ENCODE assay signal across 19 mouse cellular contexts in genomic region chr5:3491883-3492282, GRCm38 (mm10). TPM values are rescaled to one million over a fixed set of nuclear protein-coding genes. Genes with fewer than 3 reads are reported as not detected.
DNase-seq lines count a peak whose midpoint lies in the region; ATAC-seq and TF ChIP-seq lines count a peak whose summit lies in the region.
"Had no signal": no experiment of that assay in that cellular context is flagged by ENCODE, and none has a peak within 500 bp of the region (broad histone marks: within the 10 kb centered on the region; RNA-seq: fewer than 3 reads in every experiment).

No protein-coding gene starts in this region.

- H3K79me2 ChIP-seq in CH12.LX (replicated peaks; ENCODE audit: control insufficient read depth, extremely low read depth, insufficient read depth, poor library complexity, severe bottlenecking) = peaks cover 38% of the 10 kb centered on the region

- H3K36me3 ChIP-seq in liver, embryonic 16.5 days (ENCODE audit: control insufficient read depth, insufficient read depth) = no peaks in the 10 kb centered on the region
- peaks cover 16 to 41% of the 10 kb centered on the region in 2 experiments for H3K36me3 ChIP-seq in CH12.LX (replicated peaks in 1 of 2; ENCODE audit: control insufficient read depth in 1 of 2, insufficient read depth in 1 of 2, low read length in 1 of 2)
- H3K36me3 ChIP-seq in liver, postnatal 0 days (replicated peaks; ENCODE audit: insufficient read depth, low read length) = no peaks in the 10 kb centered on the region
- H3K36me3 ChIP-seq: heart, embryonic 15.5 days; limb, embryonic 13.5 days; stomach, embryonic 15.5 days had no signal

- peak; percentile 15 for DNase-seq in adrenal gland, adult 2 months
- DNase-seq in adrenal gland, postnatal 4 days (ENCODE audit: low spot score in 2 of 2) = no peak
- no peak for DNase-seq in liver
- DNase-seq in CH12.LX (ENCODE audit: extremely low read depth) = no peak
- DNase-seq in liver, postnatal 0 days = no peak
- no peak for DNase-seq in cerebellum, adult 8-10 months
- no peak for DNase-seq in embryo, embryonic 9.5 days (ENCODE audit: extremely low spot score)
- DNase-seq: cerebellum, adult 11-12 months; cerebellum, postnatal 36 days; midbrain, embryonic 14.5 days; thymus, adult 18-20 months; thymus, postnatal 4 days had no signal

- H3K4me3 ChIP-seq in liver, embryonic 16.5 days (ENCODE audit: low read depth, low read length) = no peak overlapping the region
- H3K4me3 ChIP-seq in CH12.LX (replicated peaks in 1 of 3; ENCODE audit: low read depth in 2 of 3, low read length in 2 of 3, poor library complexity in 1 of 3) = no peak overlapping the region
- no peak overlapping the region for H3K4me3 ChIP-seq in liver, postnatal 0 days (ENCODE audit: low read depth, low read length)
- H3K4me3 ChIP-seq: embryonic facial prominence, embryonic 10.5 days; heart, embryonic 15.5 days; limb, embryonic 13.5 days; myocyte; stomach, embryonic 15.5 days had no signal

- no peaks in the 10 kb centered on the region for H3K9me3 ChIP-seq in liver, embryonic 16.5 days (replicated peaks; ENCODE audit: control insufficient read depth, low read length)
- H3K9me3 ChIP-seq in CH12.LX (replicated peaks; ENCODE audit: low read length) = peaks cover 3% of the 10 kb centered on the region
- H3K9me3 ChIP-seq in liver, postnatal 0 days (ENCODE audit: low read length) = no peaks in the 10 kb centered on the region
- H3K9me3 ChIP-seq: embryonic facial prominence, embryonic 10.5 days; heart, embryonic 15.5 days; limb, embryonic 13.5 days; stomach, embryonic 15.5 days had no signal

- H3K9ac ChIP-seq in liver, embryonic 16.5 days (ENCODE audit: low read depth, low read length) = no peak overlapping the region
- peak overlapping the region; percentile 37 for H3K9ac ChIP-seq in CH12.LX (ENCODE audit: insufficient read depth, low read depth)
- H3K9ac ChIP-seq in liver, postnatal 0 days (replicated peaks) = peak overlapping the region; percentile 32; the same call in 1 of the 2 replicates
- H3K9ac ChIP-seq: heart, embryonic 15.5 days; limb, embryonic 13.5 days; stomach, embryonic 15.5 days had no signal

- 0 out of 2 replicates have a peak overlapping the region, but pooled peaks have one; percentile 9 for H3K4me2 ChIP-seq in liver, embryonic 16.5 days (ENCODE audit: low read depth, low read length)
- H3K4me2 ChIP-seq in CH12.LX (ENCODE audit: insufficient read depth, low read depth, poor library complexity, severe bottlenecking) = peak overlapping the region; percentile 51; the same call in 1 of the 2 replicates
- H3K4me2 ChIP-seq in liver, postnatal 0 days (ENCODE audit: low read depth, low read length) = peak overlapping the region; percentile 38; the same call in 1 of the 2 replicates
- H3K4me2 ChIP-seq: heart, embryonic 15.5 days; limb, embryonic 13.5 days; stomach, embryonic 15.5 days had no signal

- H3K4me1 ChIP-seq in liver, embryonic 16.5 days (ENCODE audit: control insufficient read depth, low read depth, low read length) = peaks cover 13% of the 10 kb centered on the region
- H3K4me1 ChIP-seq in CH12.LX (ENCODE audit: control insufficient read depth in 1 of 2, insufficient read depth in 2 of 2) = peaks cover 27 to 83% of the 10 kb centered on the region in 2 experiments
- H3K4me1 ChIP-seq in liver, postnatal 0 days (ENCODE audit: insufficient read depth) = peaks cover 31% of the 10 kb centered on the region
- H3K4me1 ChIP-seq: stomach, embryonic 15.5 days had no signal

- no peak for TF ChIP-seq CTCF in CH12.LX (conservative IDR thresholded peaks at IDR 0.05 in 1 of 2, IDR thresholded peaks at IDR 0.05 in 1 of 2; ENCODE audit: low read depth in 2 of 2, low read length in 2 of 2)
- TF ChIP-seq CTCF in liver, postnatal 0 days (IDR thresholded peaks at IDR 0.05; ENCODE audit: low read depth) = no peak

- 0 out of 2 replicates have a peak, but pooled peaks have one; percentile 17 for ATAC-seq in liver, embryonic 16.5 days (ENCODE audit: low read depth)
- peak; percentile 51 for ATAC-seq in liver, postnatal 0 days
- ATAC-seq: hindbrain, embryonic 16.5 days had no signal

- dilution Hi-C loops in CH12.LX (cut with MboI; ENCODE audit: extremely low pct_ligation_motif_present, extremely low pct_unique_long_range_greater_than_20kb, low sequenced_read_pairs) = no loop called here

- TF ChIP-seq POLR2A in CH12.LX (IDR thresholded peaks at IDR 0.05; ENCODE audit: low read depth, low read length) = no peak

- H3K27ac ChIP-seq in liver, embryonic 16.5 days (ENCODE audit: low read length) = peak overlapping the region; percentile 72
- peak overlapping the region; percentile 84 for H3K27ac ChIP-seq in CH12.LX (ENCODE audit: insufficient read depth, low read depth)
- H3K27ac ChIP-seq in liver, postnatal 0 days (ENCODE audit: low read depth) = peak overlapping the region; percentile 78
- H3K27ac ChIP-seq: embryonic facial prominence, embryonic 10.5 days; heart, embryonic 15.5 days; limb, embryonic 13.5 days had no signal

- in situ Hi-C loops in CH12.LX (cut with MboI; ENCODE audit: low pct_ligation_motif_present, low pct_unique_long_range_greater_than_20kb, low sequenced_read_pairs) = loop anchor here (10.0 kb wide), 1 partner anchor 147 kb away; the partner anchor contains the start of gene Cdk6

- WGBS in liver, embryonic 16.5 days (ENCODE audit: insufficient replicate concordance) = 48% methylated on average over 5 of the region's 5 CpGs
- 47% methylated on average over 5 of the region's 5 CpGs for WGBS in liver, postnatal 0 days (ENCODE audit: insufficient replicate concordance)

- no peaks in the 10 kb centered on the region for H3K27me3 ChIP-seq in liver, embryonic 16.5 days (ENCODE audit: control insufficient read depth, insufficient read depth, low read depth, low read length)
- no peaks in the 10 kb centered on the region for H3K27me3 ChIP-seq in CH12.LX (replicated peaks)
- no peaks in the 10 kb centered on the region for H3K27me3 ChIP-seq in liver, postnatal 0 days (ENCODE audit: insufficient read depth, low read length)
- H3K27me3 ChIP-seq: heart, embryonic 15.5 days; limb, embryonic 13.5 days; stomach, embryonic 15.5 days had no signal

- TF ChIP-seq EP300 in CH12.LX (IDR thresholded peaks at IDR 0.05; ENCODE audit: low read length) = no peak
- TF ChIP-seq EP300 in liver, postnatal 0 days (IDR thresholded peaks at IDR 0.05; ENCODE audit: low read depth) = no peak

- TF ChIP-seq RAD21 in CH12.LX (IDR thresholded peaks at IDR 0.05; ENCODE audit: low read depth, low read length) = no peak

TF ChIP-seq in CH12.LX, 34 proteins besides CTCF, POLR2A, EP300 and RAD21:
- no peak for TF ChIP-seq ZKSCAN1 (IDR thresholded peaks at IDR 0.05; ENCODE audit: borderline replicate concordance, low read depth, low read length)
- no peak for TF ChIP-seq SIN3A (IDR thresholded peaks at IDR 0.05; ENCODE audit: low read length)
- TF ChIP-seq IRF4 (IDR thresholded peaks at IDR 0.05; ENCODE audit: low read depth, low read length) = 0 out of 2 replicates have a peak, but pooled peaks have one; percentile 11
- 0 out of 2 replicates have a peak, but pooled peaks have one; percentile 26 for TF ChIP-seq MEF2A (IDR thresholded peaks at IDR 0.05; ENCODE audit: borderline replicate concordance, low read depth, low read length)

RNA-seq across cellular contexts. Expression of gene Fam133b, which starts 51.8 kb away (rescaled TPM):
- 10 to 100 TPM; 26.7 to 31.9 TPM for total RNA-seq in adrenal gland, adult 2 months (2021)
- polyA plus RNA-seq in adrenal gland, adult 2 months (2012; rRNA removed) = 2.9 and 3.5 TPM in 2 replicates
- total RNA-seq in adrenal gland, postnatal 4 days (2021) = 10 to 100 TPM; 42.9 to 43.1 TPM
- 8.6 and 9.1 TPM in 2 replicates for polyA plus RNA-seq in liver, embryonic 16.5 days (2015; fragmentation: Nextera tagmentation; extraction: Ambion mirVana)
- 23.2 and 31.2 TPM in 2 replicates for total RNA-seq in CH12.LX (2012; rRNA removed)
- 55.9 and 63.0 TPM in 2 replicates for total RNA-seq in CH12.LX (2014; rRNA removed)
- polyA plus RNA-seq in CH12.LX (2012; ENCODE audit: insufficient read length, low read depth) = 66.1 and 70.8 TPM in 2 replicates
- 10.6 and 11.1 TPM in 2 replicates for polyA plus RNA-seq in liver, postnatal 0 days (2015; fragmentation: Nextera tagmentation; extraction: Ambion mirVana)
